Mouse (Mus musculus) small intestine, adult 2 months (tissue): ENCODE results near the gene Taf7l.

ENCODE experiments used
- CTCF ChIP-seq: fragments of 200-500 bp; IDR thresholded peaks from 2 replicates; pipeline ENCODE4 v1.5.1; 2012; ENCODE audit warnings: low read depth, mild to moderate bottlenecking, control low read depth, inconsistent platforms, low read length, moderate library complexity, mixed read lengths; ENCODE audit not compliant: insufficient replicate concordance, insufficient read length; ENCODE audit errors: extremely low read depth
- POLR2A ChIP-seq: fragments of 200-500 bp; IDR thresholded peaks from 2 replicates; pipeline ENCODE4 v1.6.1; 2012; ENCODE audit warnings: low read depth, mild to moderate bottlenecking, control low read depth, inconsistent platforms, low read length, moderate library complexity

DNA sequence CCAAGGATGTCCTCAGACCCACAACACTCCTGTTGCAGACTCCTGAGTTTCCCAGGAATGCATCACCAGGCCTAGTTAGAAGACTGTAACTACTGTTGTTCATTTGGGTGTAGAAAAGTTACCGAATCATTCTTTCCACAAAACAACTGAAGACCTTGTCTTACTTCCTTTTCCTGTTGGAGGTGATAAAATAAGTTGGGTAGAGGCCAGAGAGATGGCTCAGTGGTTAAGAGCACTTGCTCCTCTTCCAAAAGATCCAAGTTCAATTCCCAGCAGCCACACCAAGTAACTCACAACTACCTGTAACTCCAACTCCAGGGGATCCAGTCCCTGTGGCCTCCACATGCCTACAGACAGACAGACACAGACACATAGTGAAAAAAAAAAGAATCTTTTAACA is 64.2 kb downstream of the Taf7l start:
- TF ChIP-seq CTCF (no peak), POLR2A (no peak)
